Mouse (Mus musculus) cerebellum, adult 8-10 months (tissue): Measurements from ENCODE around the gene Macf1.

Source experiments
- DNase-seq: peaks from one replicate; pipeline ENCODE4 v3.0.0; 2022

Gene Macf1

DNA sequence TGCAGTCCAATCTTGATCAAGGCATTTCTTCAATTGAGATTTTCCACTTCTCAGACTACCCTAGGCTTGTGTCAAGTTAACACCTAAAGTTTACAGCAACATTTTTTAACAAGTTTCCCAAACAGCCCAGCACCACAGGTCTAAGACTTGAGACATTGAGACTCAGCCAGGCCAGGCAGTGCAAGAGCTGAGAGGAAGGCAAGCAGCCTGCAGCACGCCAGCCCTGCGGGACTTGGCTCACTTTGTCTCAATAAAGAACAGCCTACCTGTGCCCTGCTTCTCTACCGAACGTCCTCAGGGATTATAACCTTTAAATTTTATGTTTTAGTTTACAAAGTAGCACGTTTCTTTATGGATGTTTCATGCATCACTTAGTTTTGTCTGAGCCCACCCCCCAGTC, 92.1 kb downstream of the Macf1 start:
- DNase-seq: no peak

DNA sequence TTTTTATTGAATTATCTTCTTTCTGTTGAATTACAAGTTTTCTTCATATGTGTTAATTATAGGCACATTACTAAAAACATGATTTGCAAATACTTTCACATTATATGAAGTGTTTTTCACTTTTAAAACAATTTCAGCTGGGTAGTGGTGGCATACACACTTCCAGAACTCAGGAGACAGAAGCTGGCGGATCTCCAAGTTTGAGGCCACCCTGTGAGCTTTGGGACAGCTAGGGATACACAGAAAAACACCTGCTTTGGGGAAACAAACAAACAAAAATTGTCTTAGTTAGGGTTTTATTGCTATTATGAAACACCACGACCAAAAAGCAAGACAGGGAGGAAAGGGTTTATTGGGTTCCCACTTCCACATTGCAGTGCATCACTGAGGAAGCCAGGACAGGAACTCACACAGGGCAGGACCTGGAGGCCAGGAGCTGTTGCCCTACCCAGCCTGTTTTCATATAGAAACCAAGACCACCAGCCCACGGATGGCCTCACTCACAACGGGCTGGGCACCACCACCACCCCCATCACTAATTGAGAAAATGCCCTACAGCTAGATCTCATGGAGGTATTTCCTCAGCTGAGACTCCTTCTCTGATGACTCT, 93.0 kb downstream of the Macf1 start:
- DNase-seq: no peak

DNA sequence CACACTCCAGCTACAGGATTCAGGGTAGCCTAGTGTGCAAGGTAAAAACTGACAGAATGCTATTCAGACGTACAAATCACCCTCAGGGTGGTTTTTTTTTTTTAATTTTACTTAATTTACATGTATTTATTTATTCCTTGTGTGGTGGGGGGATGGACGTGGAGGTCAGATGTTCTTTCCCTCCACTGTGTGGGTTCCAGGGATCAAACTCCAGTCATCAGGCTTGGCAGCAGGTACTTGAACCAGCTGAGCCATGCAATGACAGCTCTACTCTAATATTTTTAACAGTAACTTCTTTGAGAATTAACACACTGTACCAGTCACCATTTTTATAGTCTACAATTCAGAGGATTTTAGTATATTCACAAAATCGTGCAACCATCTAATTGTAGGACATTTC, 94.7 kb downstream of the Macf1 start:
- no peak for DNase-seq

DNA sequence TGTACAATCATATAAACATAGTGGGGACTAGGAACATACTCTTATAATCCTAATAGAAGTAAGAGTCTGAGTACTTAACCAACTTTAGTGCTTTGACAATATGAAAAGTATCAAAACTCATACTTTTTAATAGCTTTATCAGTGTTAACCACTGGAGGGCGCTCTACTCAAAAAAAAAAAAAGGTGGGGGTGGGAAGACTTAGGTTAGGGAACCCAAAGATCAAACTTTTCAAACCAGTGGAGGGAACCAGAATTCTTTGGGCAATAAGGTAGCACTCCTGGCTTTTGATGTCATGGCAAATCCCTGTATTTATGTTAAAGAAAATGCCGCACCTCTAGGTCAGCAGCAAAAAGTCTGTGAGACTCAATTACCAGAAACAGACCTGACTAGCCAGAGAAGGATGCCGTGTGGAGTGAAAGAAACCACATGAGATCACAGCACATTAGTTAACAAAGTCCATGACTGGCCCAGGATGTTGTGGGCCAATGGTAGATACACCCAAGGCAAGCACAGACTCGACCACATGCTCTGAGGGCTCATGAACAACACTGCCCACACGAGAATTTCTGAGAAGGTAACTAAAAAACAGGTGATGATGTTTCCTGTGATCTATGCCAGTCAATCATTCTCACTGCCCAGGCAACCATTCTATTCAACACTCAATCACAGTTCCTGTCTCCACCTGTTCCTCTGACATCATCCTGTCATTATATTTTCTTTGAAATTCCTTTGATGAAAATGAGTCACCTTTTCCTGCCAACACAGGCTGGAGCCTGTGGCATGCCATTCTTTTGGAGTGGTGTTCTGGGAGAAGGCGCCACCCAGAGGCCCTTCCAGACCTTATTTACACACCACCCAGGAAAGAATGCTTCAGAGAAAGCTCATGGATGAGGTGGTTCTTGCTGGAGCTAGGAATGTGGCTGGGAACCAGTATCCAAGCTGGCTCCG, 95.5 kb downstream of the Macf1 start:
- DNase-seq: no peak

DNA sequence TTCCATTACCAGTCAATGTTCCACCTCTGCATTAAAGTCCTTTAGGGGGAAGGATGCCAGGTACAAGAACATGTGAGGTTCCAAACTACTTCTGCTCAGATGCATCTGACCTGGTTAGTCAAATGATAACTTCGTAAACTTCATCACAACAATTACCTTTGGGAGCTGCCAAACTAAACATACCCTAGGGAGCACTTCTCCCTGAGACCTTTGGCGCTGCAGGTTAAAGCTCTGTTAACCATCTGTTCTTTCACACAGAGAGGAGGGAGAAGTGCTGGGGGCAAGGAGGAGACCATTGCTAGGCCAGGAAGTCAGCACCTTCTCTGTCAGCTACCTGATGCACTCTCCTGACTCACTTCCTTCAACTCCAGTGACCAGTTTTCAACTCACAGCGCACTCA, 96.5 kb downstream of the Macf1 start:
- no peak for DNase-seq

DNA sequence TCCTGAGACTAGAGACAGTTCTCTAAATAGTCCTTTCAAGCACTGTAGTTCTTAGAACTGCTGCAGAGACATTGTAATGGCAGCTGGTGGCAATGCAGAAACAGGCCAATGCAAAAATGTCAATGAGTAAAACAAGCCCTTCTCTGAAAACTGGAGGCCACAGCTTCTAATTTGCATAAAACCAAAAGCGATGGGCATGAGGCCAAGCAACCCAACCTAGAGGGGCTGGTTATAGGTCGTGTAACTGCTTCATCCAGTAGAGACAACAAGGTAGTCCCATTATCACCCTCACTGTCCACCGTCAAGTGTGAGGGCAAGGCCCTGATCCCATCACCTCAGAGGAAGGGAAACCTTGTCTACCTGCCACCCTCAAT, 99.5 kb downstream of the Macf1 start:
- DNase-seq: no peak

DNA sequence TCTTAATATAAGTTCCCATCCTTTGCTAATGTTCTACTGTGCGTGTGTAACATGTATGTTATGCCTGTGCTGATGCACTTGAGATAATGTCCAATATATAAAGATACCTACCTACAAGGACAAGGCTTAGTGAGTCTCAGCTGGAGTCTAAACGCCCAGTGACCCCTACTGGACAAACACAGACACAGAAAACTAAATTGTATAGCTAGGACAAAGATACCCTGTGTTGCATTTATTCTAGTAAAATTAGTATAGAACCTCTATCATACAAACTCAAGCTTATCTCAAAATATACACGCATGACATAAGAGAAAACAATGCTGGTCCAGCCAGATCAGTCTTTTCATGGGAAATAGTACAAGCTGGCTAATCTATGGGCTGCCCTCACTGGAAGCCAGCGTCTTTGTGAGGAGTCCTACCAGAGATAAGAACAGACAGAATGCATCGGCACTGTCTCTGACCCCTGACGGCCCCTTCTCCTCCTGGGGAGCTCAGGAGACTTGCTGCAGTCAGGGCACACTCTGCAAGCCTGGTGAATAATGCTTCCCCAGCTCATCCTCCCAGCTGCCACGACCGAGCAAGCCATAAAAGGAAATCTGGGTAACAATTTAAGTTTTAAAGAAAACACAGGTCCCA, 100.0 kb downstream of the Macf1 start:
- no peak for DNase-seq

DNA sequence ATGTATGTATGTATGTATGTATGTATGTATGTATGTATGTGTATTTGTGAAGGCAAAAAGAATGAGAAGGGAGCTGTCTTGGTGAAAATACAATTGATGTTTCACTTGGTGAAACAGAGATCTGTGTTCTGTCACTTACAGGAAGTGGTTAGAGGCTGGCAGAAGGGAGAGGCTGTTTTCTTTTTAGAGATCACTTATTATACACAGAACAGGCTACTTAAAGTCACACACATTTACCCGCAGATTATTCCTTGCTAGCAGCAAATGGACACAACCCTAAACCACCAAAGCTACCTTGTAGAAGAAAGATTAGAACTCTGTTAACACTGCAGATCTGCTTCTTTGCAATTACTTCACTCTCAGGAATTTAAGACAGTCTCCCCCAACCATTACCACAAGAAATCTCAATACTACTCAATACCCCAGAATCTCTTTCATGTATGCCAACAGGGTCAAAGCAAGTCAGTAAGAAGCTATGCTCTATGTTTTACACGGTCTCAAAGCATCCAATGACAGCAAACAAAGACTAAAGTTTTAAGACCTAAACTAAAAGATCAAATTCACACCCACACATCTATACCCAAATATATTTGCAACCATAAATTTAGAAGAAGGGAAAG, 106.6 kb downstream of the Macf1 start:
- no peak for DNase-seq

DNA sequence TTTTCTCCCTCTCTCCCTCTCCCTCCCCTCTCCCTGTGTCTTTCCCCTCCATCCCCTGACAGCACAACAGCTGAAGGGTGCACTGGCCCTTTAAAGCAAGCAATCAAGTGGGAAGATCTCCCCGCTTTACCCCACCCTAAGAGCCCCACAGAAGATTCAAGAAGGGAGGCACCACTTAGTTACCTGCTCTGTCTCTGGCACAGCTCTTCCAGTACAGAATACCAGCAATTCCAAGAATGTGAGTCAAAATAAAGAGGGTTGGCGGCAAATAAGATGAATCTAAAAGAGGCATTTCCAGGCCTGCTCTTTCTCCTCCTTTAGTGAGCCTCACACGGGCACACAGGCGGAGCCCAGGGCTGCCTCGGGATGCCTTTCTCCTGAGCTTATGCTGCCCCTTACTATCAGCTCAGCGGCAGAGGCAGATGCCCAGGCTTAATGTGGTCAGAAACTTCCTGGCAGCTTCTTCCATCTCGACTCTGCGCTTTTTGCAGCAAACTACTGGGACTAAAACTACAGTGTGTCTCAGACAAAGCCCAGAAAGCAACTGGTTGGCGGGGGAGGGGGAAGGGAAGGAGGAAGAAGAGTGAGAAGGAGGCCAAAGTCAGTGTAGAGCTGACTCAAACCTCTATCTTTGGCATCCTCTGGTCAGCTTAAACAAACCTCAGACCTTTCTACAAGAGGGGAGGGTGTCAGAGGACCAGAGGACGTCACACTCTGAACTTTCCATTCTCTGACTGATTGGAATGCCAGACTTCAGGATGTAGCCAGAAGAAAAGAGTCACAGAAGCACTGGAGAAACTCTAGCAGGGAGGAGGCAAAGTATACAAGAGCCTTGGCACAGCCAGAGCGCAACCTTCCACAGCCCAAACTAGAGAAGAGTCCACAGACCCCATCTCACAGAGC, 111.5 kb downstream of the Macf1 start:
- DNase-seq: no peak

DNA sequence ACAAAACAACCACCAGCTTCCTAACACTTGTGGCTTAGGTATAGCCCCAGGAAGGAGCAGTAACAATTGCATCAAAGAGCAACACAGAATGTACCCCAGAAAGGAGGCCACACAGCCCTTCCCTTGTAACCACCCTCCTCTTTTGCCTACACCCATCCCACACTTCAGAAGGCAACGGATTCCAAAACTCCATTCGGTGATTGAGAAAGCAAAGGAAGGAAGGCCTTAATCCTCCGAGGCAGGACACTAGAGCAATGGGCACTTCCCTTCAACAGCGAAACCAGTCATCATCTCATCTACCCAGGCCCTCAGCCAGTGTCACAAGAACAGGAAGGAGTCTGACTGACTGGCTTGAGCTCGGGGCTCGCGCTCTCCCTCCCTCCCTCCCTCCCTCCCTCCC, 112.3 kb downstream of the Macf1 start:
- no peak for DNase-seq

DNA sequence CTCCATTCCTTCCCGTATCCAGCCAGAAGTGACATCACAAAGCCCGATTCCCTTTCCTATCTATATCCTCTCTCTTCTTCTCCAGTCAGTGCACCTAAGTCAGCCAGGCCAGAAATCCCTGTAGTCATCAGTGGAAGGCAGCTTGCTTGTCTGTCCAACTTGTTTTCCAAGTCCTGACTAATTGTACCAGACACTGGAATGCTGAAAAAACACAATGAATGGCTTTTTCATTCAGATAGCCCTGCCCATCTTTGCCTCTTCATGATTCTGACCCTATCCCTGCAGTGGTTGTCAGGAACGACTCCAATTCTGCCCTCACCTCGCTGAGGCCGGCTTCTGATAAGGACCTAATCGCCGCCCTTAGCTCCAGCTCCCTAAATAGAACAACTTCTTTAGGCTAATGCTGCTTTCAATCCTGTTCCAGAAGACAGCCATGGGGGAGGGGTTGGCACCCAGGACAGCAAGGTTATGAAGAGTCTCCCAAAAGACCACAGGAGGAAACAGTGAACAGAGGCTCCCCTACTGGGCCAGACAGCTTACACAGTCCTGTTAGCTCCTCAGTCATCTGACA, 118.8 kb downstream of the Macf1 start:
- DNase-seq: no peak

DNA sequence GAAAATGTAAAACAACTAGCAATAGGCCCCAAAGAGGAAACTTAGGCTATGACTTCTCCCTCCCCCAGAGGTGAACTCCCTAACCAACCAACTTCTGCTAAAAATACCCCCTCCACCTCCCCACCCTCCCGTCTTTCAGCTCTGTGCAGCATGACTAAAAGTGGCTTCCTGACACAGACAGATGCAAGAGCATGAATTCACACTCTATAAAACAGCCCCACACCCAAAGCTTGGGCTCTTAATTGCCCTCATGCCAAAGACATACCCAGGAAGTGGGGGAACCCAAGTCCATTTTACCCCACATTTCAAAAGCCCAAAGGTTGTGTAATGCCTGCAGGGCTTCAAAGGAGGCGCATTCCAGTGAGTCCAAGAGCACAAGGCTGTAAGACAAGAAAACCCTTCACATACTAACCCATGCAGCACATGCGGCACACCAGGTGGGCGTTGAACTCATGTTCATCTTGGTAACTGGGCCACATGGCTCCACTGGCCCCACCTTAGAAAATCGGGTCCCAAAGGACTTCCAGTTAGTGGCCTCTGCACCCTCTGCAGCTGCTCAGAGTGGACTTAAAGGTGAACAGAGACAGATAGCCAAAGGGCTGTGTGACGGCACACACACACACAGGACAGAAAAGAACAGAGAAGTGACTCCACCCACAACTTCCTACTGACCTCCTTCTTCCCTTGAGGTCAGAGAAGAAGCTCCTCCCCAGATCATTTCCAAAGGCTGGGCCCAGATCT, 119.9 kb downstream of the Macf1 start:
- DNase-seq: no peak

DNA sequence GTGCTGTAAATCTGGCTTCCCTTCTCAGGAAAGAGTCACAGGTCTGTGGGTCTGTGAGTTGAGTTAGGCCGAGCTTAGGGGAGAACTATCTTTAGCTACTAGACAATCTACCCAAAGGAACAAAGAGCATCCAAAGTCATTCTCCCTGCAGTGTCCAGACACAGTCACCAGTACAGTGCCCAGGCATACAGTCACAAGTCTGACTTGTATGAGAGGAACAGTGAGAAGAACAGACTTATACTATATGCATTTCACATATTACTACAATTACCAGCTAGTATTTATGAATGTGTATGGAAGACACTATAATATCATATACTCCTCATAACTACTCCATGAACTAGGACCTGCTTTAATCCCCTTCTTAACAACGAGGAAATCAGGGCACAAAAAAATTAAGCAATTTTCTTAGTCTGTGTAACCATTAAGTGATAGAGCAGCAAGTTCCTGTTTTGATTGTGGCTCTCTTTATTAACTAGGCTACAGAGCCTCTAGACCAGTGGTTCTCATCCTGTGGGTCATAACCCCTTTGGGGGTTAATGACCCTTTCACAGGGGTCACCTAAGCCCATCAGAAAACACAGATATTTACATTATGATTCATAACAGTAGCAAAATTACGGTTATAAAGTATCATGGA, 121.9 kb downstream of the Macf1 start:
- no peak for DNase-seq

DNA sequence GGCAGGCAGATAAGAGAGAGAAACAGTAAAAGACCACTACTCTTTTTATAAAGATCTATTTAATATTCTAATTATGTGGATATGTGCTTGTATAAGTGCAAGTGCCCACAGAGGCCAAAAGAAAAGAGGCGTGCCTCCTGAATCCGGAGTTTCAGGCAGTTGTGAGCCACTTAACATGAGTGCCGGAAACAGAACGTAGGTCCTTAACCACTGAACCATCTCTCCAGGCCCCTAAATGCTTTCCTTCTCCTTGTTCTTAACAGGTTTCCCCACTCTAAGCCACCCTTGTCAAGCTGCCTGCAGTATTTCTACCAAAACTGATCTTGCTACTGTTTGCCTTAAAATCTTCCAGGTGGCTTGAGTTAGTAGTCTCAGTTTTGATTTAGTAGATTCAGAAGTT, 123.3 kb downstream of the Macf1 start:
- DNase-seq: no peak

DNA sequence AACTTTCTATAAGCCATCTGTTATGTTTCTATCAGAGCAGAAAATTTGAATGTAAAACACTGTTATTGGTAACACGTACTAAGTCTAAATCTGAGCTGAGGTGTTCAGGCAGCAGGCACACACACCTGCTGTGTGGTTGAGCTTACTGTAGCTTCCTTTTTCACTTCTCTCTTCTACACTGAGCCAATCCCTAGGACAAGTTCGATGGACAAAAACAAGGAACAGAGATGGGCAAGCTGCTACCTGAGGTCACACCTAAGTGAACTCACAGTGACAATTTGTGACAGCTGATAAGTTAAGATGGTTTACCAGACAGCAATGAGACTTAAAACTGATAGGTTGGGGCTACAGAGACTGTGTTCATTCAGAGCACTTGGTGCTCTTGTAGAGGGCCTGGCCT, 125.7 kb downstream of the Macf1 start:
- DNase-seq: no peak

DNA sequence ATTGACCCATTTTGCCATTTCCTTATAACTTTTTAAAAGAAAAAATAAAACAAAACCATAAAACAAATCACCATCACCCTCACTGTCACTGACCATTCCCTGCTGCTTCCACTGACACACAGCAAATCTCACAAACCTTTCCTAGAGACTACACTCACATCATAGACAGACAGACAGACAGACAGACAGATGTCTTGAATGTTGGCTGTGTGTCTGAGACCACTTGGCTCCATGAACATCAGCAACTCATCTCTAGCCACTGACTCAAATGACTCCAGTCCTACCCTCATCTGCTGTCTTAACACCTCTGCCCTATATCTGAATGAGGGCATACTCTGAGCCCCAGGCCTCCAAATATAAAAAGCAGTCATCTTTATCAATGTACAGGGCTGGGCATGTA, 128.9 kb downstream of the Macf1 start:
- DNase-seq: no peak

DNA sequence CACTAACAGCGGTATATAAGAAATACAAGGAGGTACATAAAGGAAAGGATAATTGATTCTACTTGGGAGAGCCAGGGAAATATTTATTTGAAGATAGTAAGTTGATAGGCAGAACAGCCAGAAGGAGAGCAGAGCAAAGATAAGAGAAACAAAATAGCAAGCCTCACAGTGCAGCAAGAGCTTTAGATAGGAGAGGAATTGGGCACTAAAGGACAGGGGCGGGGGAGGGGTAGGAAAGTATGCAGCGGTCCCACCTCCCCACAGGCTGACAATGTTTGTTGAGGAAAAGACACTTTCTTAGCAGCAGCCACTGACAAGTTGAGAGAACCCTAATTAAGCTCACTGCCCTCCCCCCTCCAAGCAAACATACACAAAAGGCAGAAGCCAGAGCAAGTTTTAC, 131.5 kb downstream of the Macf1 start:
- no peak for DNase-seq

DNA sequence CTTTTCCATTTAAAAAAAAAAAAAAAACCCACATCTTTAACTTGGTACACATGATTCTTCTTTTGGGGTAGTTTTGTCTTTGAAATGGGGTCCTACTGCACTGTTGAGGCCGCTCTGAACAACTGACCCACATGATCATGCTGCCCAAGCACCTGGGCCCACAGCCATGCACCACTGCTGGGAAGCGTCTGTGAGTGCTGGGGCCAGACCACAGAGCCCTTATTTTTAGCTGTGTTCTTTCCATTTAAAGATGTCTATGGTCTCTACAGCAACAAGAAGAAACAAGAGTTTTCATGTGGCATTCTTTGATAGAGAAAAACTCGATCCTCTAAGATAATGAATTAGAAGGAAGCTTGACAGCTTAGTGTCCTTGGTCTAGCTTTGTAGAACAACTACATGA, 135.8 kb downstream of the Macf1 start:
- no peak for DNase-seq

DNA sequence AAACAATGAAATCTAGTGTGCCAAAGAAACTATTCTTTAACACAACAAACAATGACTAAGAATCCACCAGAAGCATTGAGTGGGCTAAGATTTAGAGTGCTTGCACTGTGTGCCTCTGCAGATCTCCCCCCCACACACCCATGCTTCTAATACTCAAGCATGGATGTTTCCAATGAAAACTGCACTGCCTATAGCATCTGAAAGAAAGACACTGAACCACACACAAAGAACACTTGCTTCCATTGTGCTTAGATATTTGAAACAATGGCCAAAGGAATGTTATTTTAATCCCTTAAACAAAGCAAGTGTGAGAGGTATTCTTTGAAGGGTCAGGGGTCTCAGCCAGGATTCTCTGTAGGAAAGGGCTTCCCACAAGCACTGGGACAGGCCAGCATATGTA, 140.5 kb downstream of the Macf1 start:
- DNase-seq: no peak

DNA sequence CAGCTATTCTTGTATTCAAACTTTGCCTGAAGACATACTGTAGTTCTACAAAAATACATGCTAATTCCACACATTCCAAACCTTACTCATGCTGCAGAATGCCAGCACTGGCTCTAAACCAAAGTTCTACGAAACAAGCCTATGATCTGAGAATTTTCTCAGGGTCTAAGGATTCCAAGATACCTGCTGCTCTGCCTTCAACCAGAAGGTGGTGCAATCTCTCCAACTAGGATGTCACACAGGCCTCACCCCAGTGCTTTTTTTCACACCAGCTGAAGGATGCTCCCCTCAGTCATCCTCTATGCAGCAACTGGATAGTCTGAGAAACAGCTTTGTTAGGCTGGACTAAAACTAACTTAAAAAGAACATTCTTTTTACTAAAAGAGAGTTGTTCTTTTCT, 148.9 kb downstream of the Macf1 start:
- peak; percentile 72 for DNase-seq

DNA sequence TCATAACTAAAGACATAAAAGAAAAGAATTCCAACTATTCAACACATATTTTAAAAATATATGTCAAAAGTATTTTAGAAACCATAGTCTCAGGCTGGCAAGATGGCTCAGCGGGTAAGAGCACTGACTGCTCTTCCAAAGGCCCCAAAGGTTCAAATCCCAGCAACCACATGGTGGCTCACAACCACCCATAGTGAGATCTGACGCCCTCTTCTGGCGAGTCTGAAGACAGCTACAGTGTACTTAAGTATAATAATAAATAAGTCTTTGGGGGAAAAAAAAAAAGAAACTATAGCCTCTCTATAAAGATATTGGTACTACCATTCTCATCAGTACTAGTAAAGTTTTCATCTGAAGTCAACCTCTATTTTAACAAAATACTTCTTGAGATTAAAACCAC, 152.2 kb downstream of the Macf1 start:
- DNase-seq: no peak
